Mouse (Mus musculus) ES-Bruce4 (cell line): ENCODE results near the gene Gpr150. TPM values are rescaled to one million over a fixed set of nuclear protein-coding genes. Genes with fewer than 3 reads are reported as not detected.

Experiments used
- H3K27ac ChIP-seq: 2 replicates; pipeline ENCODE4 v1.5.1; 2012; ENCODE audit warnings: low read length, inconsistent platforms; ENCODE audit not compliant: insufficient read depth
- H3K27me3 ChIP-seq: 2 replicates; pipeline ENCODE4 v1.6.1; 2012; ENCODE audit warnings: mild to moderate bottlenecking, low read length, inconsistent platforms; ENCODE audit not compliant: control insufficient read depth, poor library complexity, insufficient read depth, severe bottlenecking
- H3K36me3 ChIP-seq: 2 replicates; pipeline ENCODE4 v1.6.1; 2012; ENCODE audit warnings: inconsistent platforms, mild to moderate bottlenecking, low read length, moderate library complexity; ENCODE audit not compliant: control insufficient read depth, poor library complexity, insufficient read depth, severe bottlenecking
- H3K4me1 ChIP-seq: one replicate; pipeline ENCODE4 v1.8.1; 2011; ENCODE audit warnings: low read length; ENCODE audit not compliant: control insufficient read depth, insufficient read depth
- H3K4me3 ChIP-seq: 2 replicates; pipeline ENCODE4 v1.5.1; 2011; ENCODE audit warnings: low read depth, mild to moderate bottlenecking, low read length
- H3K9ac ChIP-seq: 2 replicates; pipeline ENCODE4 v1.6.1; 2012; ENCODE audit warnings: low read depth, mild to moderate bottlenecking, inconsistent platforms; ENCODE audit not compliant: poor library complexity, severe bottlenecking
- H3K9me3 ChIP-seq: replicated peaks from 2 replicates; pipeline ENCODE4 v1.6.1; 2012; ENCODE audit warnings: mild to moderate bottlenecking, low read length, inconsistent platforms; ENCODE audit not compliant: control insufficient read depth, poor library complexity, insufficient read depth, severe bottlenecking
- CTCF ChIP-seq: IDR thresholded peaks from one replicate; pipeline ENCODE4 v1.8.1; 2011; ENCODE audit warnings: low read depth, low read length
- EP300 ChIP-seq: IDR thresholded peaks from 2 replicates; pipeline ENCODE4 v1.6.1; 2011; ENCODE audit warnings: low read depth, low read length; ENCODE audit not compliant: insufficient read depth
- POLR2A ChIP-seq: IDR thresholded peaks from one replicate; pipeline ENCODE4 v1.8.1; 2011; ENCODE audit warnings: low read length; ENCODE audit not compliant: insufficient read depth
- polyA plus RNA-seq: library from polyadenylated mRNA; stranded (reverse); fragments of >200 nt; gene quantifications from 2 replicates; pipeline ENCODE4 v1.2.4, GENCODE M21; 2011; ENCODE audit warnings: low read depth; ENCODE audit not compliant: missing spikeins, insufficient read depth, insufficient read length

Gpr150 gene
- polyA plus RNA-seq, 1 experiment: not detected

- H3K36me3 ChIP-seq: no peaks in the 10 kb centered on the region
- TF ChIP-seq EP300 (no peak), CTCF (no peak), POLR2A (no peak)
- no peak overlapping the region for H3K27ac ChIP-seq
- no peaks in the 10 kb centered on the region for H3K4me1 ChIP-seq
- H3K4me3 ChIP-seq: peak overlapping the region; percentile 55
- peaks cover 4% of the 10 kb centered on the region; the same call in 1 of the 2 replicates for H3K27me3 ChIP-seq
- no peak overlapping the region for H3K9ac ChIP-seq
- H3K9me3 ChIP-seq: no peaks in the 10 kb centered on the region
Measured at GRCm38 (mm10) chr13:76055391-76056232, 1.2 kb downstream of the Gpr150 start.

- TF ChIP-seq POLR2A: no peak
- TF ChIP-seq EP300: no peak
- TF ChIP-seq CTCF: no peak
- no peaks in the 10 kb centered on the region for H3K9me3 ChIP-seq
- H3K4me1 ChIP-seq: no peaks in the 10 kb centered on the region
Measured at GRCm38 (mm10) chr13:76044971-76045370, 11.8 kb downstream of the Gpr150 start.

GRCm38 (mm10) chr13:76042455-76042854, 14.3 kb downstream of the Gpr150 start:
- H3K4me1 ChIP-seq: no peaks in the 10 kb centered on the region
- H3K27me3 ChIP-seq: no peaks in the 10 kb centered on the region
- H3K36me3 ChIP-seq: no peaks in the 10 kb centered on the region
- no peaks in the 10 kb centered on the region for H3K9me3 ChIP-seq
- H3K27ac ChIP-seq: no peak overlapping the region
- H3K4me3 ChIP-seq: no peak overlapping the region
- TF ChIP-seq POLR2A (no peak), CTCF (no peak), EP300 (no peak)
- H3K9ac ChIP-seq: no peak overlapping the region

More at GRCm38 (mm10) chr13:76044971-76045370, 11.8 kb downstream of the Gpr150 start:
- H3K4me3 ChIP-seq: no peak overlapping the region
- no peaks in the 10 kb centered on the region for H3K27me3 ChIP-seq
- H3K9ac ChIP-seq: no peak overlapping the region
- no peak overlapping the region for H3K27ac ChIP-seq
- no peaks in the 10 kb centered on the region for H3K36me3 ChIP-seq

- Histone ChIP-seq H3K4me1 (no peaks in the 10 kb centered on the region), H3K27me3 (peaks cover 1% of the 10 kb centered on the region; the same call in 1 of the 2 replicates), H3K36me3 (no peaks in the 10 kb centered on the region), H3K9me3 (no peaks in the 10 kb centered on the region), H3K9ac (no peak overlapping the region), H3K4me3 (no peak overlapping the region), H3K27ac (no peak overlapping the region)
- no peak for TF ChIP-seq CTCF
- TF ChIP-seq POLR2A: no peak
- TF ChIP-seq EP300: no peak
Measured at GRCm38 (mm10) chr13:76024588-76024987, 32.2 kb downstream of the Gpr150 start.

GRCm38 (mm10) chr13:76021782-76022181, 35.0 kb downstream of the Gpr150 start:
- Histone ChIP-seq H3K4me1 (no peaks in the 10 kb centered on the region), H3K9me3 (no peaks in the 10 kb centered on the region), H3K9ac (no peak overlapping the region), H3K27me3 (peaks cover 1% of the 10 kb centered on the region; the same call in 1 of the 2 replicates), H3K4me3 (no peak overlapping the region), H3K36me3 (no peaks in the 10 kb centered on the region), H3K27ac (no peak overlapping the region)
- no peak for TF ChIP-seq EP300
- no peak for TF ChIP-seq POLR2A
- no peak for TF ChIP-seq CTCF

- no peak for TF ChIP-seq EP300
- TF ChIP-seq POLR2A: no peak
- TF ChIP-seq CTCF: no peak
- no peaks in the 10 kb centered on the region for H3K36me3 ChIP-seq
- H3K4me3 ChIP-seq: peak overlapping the region; percentile 19; the same call in 1 of the 2 replicates
- H3K27ac ChIP-seq: no peak overlapping the region
- H3K9ac ChIP-seq: peak overlapping the region; percentile 40; the same call in 1 of the 2 replicates
- peaks cover 1% of the 10 kb centered on the region; the same call in 1 of the 2 replicates for H3K27me3 ChIP-seq
- no peaks in the 10 kb centered on the region for H3K4me1 ChIP-seq
- H3K9me3 ChIP-seq: no peaks in the 10 kb centered on the region
Measured at GRCm38 (mm10) chr13:76018844-76019400, 37.9 kb downstream of the Gpr150 start.
